Mouse (Mus musculus) cerebellum, adult 9-10 months (tissue): ENCODE results near the gene 1700023F06Rik.
A peak's percentile ranks its signal among the peaks of the same experiment; 100 is the strongest.

Source experiments
- DNase-seq: peaks from one replicate; pipeline ENCODE4 v3.0.0; 2022

1700023F06Rik gene

GRCm38 (mm10) chr11:103160738-103161137 is 47.6 kb downstream of the 1700023F06Rik start:
- DNase-seq = no peak

- DNase-seq = peak; percentile 97
Observed at GRCm38 (mm10) chr11:103158621-103159478, 49.5 kb downstream of the 1700023F06Rik start.

- no peak for DNase-seq
Observed at GRCm38 (mm10) chr11:103149771-103150170, 58.6 kb downstream of the 1700023F06Rik start.
